In genomic region chr1:134105764-134106430, GRCm38 (mm10) we compare ENCODE assay signal across 17 mouse cellular contexts. TPM values are rescaled to one million over a fixed set of nuclear protein-coding genes. Genes with fewer than 3 reads are reported as not detected.
DNase-seq lines count a peak whose midpoint lies in the region; ATAC-seq and TF ChIP-seq lines count a peak whose summit lies in the region.
"Had no signal": no experiment of that assay in that cellular context is flagged by ENCODE, and none has a peak within 500 bp of the region (broad histone marks: within the 10 kb centered on the region; RNA-seq: fewer than 3 reads in every experiment).

No protein-coding gene starts in this region.

- no peak for TF ChIP-seq CTCF in liver, postnatal 0 days (IDR thresholded peaks at IDR 0.05; ENCODE audit: low read depth)

- H3K27ac ChIP-seq in hindbrain, embryonic 10.5 days: peak overlapping the region; percentile 50; the same call in 1 of the 2 replicates
- no peak overlapping the region for H3K27ac ChIP-seq in hindbrain, embryonic 11.5 days (ENCODE audit: low read depth, low read length)
- H3K27ac ChIP-seq in midbrain, embryonic 10.5 days (replicated peaks): peak overlapping the region; percentile 46
- no peak overlapping the region for H3K27ac ChIP-seq in midbrain, embryonic 14.5 days (replicated peaks; ENCODE audit: low read depth, low read length)
- no peak overlapping the region for H3K27ac ChIP-seq in liver, postnatal 0 days (ENCODE audit: low read depth)
- H3K27ac ChIP-seq in stomach, embryonic 16.5 days (ENCODE audit: low read length): peak overlapping the region; percentile 80
- H3K27ac ChIP-seq: embryonic facial prominence, embryonic 13.5 days; forebrain, embryonic 12.5 days; hindbrain, embryonic 15.5 days had no signal

- DNase-seq in hindbrain, embryonic 10.5 days (ENCODE audit: low spot score): no peak
- no peak for DNase-seq in hindbrain, embryonic 11.5 days (ENCODE audit: low spot score)
- DNase-seq in midbrain, embryonic 10.5 days (ENCODE audit: low spot score): no peak
- no peak for DNase-seq in midbrain, embryonic 14.5 days
- no peak for DNase-seq in liver, postnatal 0 days
- DNase-seq in heart, postnatal 14 days: no peak
- no peak for DNase-seq in testis, postnatal 10 days (ENCODE audit: low spot score)

- 53% methylated on average over 3 of the region's 3 CpGs for WGBS in hindbrain, embryonic 10.5 days
- 54% methylated on average over 3 of the region's 3 CpGs for WGBS in hindbrain, embryonic 11.5 days
- WGBS in midbrain, embryonic 10.5 days: 62% methylated on average over 3 of the region's 3 CpGs
- WGBS in midbrain, embryonic 14.5 days: 62% methylated on average over 3 of the region's 3 CpGs
- 42% methylated on average over 3 of the region's 3 CpGs for WGBS in liver, postnatal 0 days (ENCODE audit: insufficient replicate concordance)
- 44% methylated on average over 3 of the region's 3 CpGs for WGBS in stomach, embryonic 16.5 days

- peaks cover 11% of the 10 kb centered on the region for H3K4me1 ChIP-seq in hindbrain, embryonic 10.5 days (replicated peaks)
- H3K4me1 ChIP-seq in hindbrain, embryonic 11.5 days (replicated peaks; ENCODE audit: control insufficient read depth, insufficient read depth, low read length): no peaks in the 10 kb centered on the region
- H3K4me1 ChIP-seq in midbrain, embryonic 10.5 days: peaks cover 18% of the 10 kb centered on the region; the same call in 1 of the 2 replicates
- H3K4me1 ChIP-seq in midbrain, embryonic 14.5 days (ENCODE audit: control insufficient read depth, insufficient read depth, low read length): no peaks in the 10 kb centered on the region
- H3K4me1 ChIP-seq in liver, postnatal 0 days (ENCODE audit: insufficient read depth): peaks cover 11% of the 10 kb centered on the region
- peaks cover 10% of the 10 kb centered on the region for H3K4me1 ChIP-seq in stomach, embryonic 16.5 days (ENCODE audit: control insufficient read depth, insufficient read depth, low read length)
- H3K4me1 ChIP-seq: hindbrain, embryonic 15.5 days had no signal

- no peak for TF ChIP-seq EP300 in liver, postnatal 0 days (IDR thresholded peaks at IDR 0.05; ENCODE audit: low read depth)

- H3K9me3 ChIP-seq in hindbrain, embryonic 10.5 days: no peaks in the 10 kb centered on the region
- H3K9me3 ChIP-seq in hindbrain, embryonic 11.5 days (ENCODE audit: control insufficient read depth, low read length): no peaks in the 10 kb centered on the region
- H3K9me3 ChIP-seq in midbrain, embryonic 10.5 days (replicated peaks): no peaks in the 10 kb centered on the region
- no peaks in the 10 kb centered on the region for H3K9me3 ChIP-seq in midbrain, embryonic 14.5 days (ENCODE audit: control insufficient read depth, low read length)
- H3K9me3 ChIP-seq in liver, postnatal 0 days (ENCODE audit: low read length): no peaks in the 10 kb centered on the region
- no peaks in the 10 kb centered on the region for H3K9me3 ChIP-seq in stomach, embryonic 16.5 days (replicated peaks; ENCODE audit: control insufficient read depth, low read length)
- H3K9me3 ChIP-seq: embryonic facial prominence, embryonic 13.5 days; forebrain, embryonic 12.5 days; hindbrain, embryonic 15.5 days had no signal

- ATAC-seq in hindbrain, embryonic 11.5 days (ENCODE audit: low FRiP score): no peak
- no peak for ATAC-seq in midbrain, embryonic 14.5 days (ENCODE audit: low FRiP score, low TSS enrichment)
- no peak for ATAC-seq in liver, postnatal 0 days
- no peak for ATAC-seq in stomach, embryonic 16.5 days (ENCODE audit: insufficient read depth, low FRiP score)
- ATAC-seq: midbrain, embryonic 16.5 days had no signal

- intact Hi-C loops in heart, postnatal 14 days (cut with DNase I): loop anchor here (2.0 to 5.0 kb wide), 3 partner anchors 141 to 369 kb away; no protein-coding TSS in a partner anchor

- 0 out of 2 replicates have a peak, but pooled peaks cover 4% of the 10 kb centered on the region for H3K27me3 ChIP-seq in hindbrain, embryonic 10.5 days (ENCODE audit: insufficient read depth, poor library complexity, severe bottlenecking)
- H3K27me3 ChIP-seq in hindbrain, embryonic 11.5 days (ENCODE audit: control insufficient read depth, insufficient read depth, low read length): no peaks in the 10 kb centered on the region
- no peaks in the 10 kb centered on the region for H3K27me3 ChIP-seq in midbrain, embryonic 10.5 days (ENCODE audit: low read depth, poor library complexity, severe bottlenecking)
- no peaks in the 10 kb centered on the region for H3K27me3 ChIP-seq in midbrain, embryonic 14.5 days (ENCODE audit: control insufficient read depth, insufficient read depth, low read length)
- no peaks in the 10 kb centered on the region for H3K27me3 ChIP-seq in liver, postnatal 0 days (ENCODE audit: insufficient read depth, low read length)
- no peaks in the 10 kb centered on the region for H3K27me3 ChIP-seq in stomach, embryonic 16.5 days (ENCODE audit: control insufficient read depth, insufficient read depth, low read length)
- H3K27me3 ChIP-seq: embryonic facial prominence, embryonic 13.5 days; hindbrain, embryonic 15.5 days had no signal

- H3K4me2 ChIP-seq in hindbrain, embryonic 11.5 days (replicated peaks; ENCODE audit: low read depth, low read length): no peak overlapping the region
- no peak overlapping the region for H3K4me2 ChIP-seq in midbrain, embryonic 14.5 days (ENCODE audit: low read length)
- H3K4me2 ChIP-seq in liver, postnatal 0 days (ENCODE audit: low read depth, low read length): peak overlapping the region; percentile 20
- H3K4me2 ChIP-seq in stomach, embryonic 16.5 days (ENCODE audit: low read depth, low read length): no peak overlapping the region
- H3K4me2 ChIP-seq: embryonic facial prominence, embryonic 13.5 days; forebrain, embryonic 12.5 days; hindbrain, embryonic 15.5 days had no signal

- no peak overlapping the region for H3K9ac ChIP-seq in hindbrain, embryonic 11.5 days (ENCODE audit: low read depth, low read length)
- H3K9ac ChIP-seq in midbrain, embryonic 14.5 days (replicated peaks; ENCODE audit: low read length): no peak overlapping the region
- peak overlapping the region; percentile 17; the same call in 1 of the 2 replicates for H3K9ac ChIP-seq in liver, postnatal 0 days (replicated peaks)
- H3K9ac ChIP-seq in stomach, embryonic 16.5 days (ENCODE audit: low read length): 0 out of 2 replicates have a peak overlapping the region, but pooled peaks have one; percentile 32
- H3K9ac ChIP-seq: embryonic facial prominence, embryonic 13.5 days; forebrain, embryonic 12.5 days; hindbrain, embryonic 15.5 days had no signal

- no peaks in the 10 kb centered on the region for H3K36me3 ChIP-seq in hindbrain, embryonic 10.5 days
- H3K36me3 ChIP-seq in hindbrain, embryonic 11.5 days (ENCODE audit: control insufficient read depth, insufficient read depth, low read length): no peaks in the 10 kb centered on the region
- H3K36me3 ChIP-seq in midbrain, embryonic 10.5 days: no peaks in the 10 kb centered on the region
- no peaks in the 10 kb centered on the region for H3K36me3 ChIP-seq in midbrain, embryonic 14.5 days (ENCODE audit: control insufficient read depth, insufficient read depth, low read length)
- H3K36me3 ChIP-seq in liver, postnatal 0 days (replicated peaks; ENCODE audit: insufficient read depth, low read length): no peaks in the 10 kb centered on the region
- no peaks in the 10 kb centered on the region for H3K36me3 ChIP-seq in stomach, embryonic 16.5 days (ENCODE audit: control insufficient read depth, insufficient read depth, low read length)
- H3K36me3 ChIP-seq: embryonic facial prominence, embryonic 13.5 days; forebrain, embryonic 12.5 days; hindbrain, embryonic 15.5 days had no signal

- no peak overlapping the region for H3K4me3 ChIP-seq in hindbrain, embryonic 10.5 days
- H3K4me3 ChIP-seq in hindbrain, embryonic 11.5 days (ENCODE audit: low read depth, low read length): no peak overlapping the region
- H3K4me3 ChIP-seq in midbrain, embryonic 10.5 days: no peak overlapping the region
- H3K4me3 ChIP-seq in midbrain, embryonic 14.5 days (replicated peaks; ENCODE audit: low read depth, low read length): no peak overlapping the region
- H3K4me3 ChIP-seq in liver, postnatal 0 days (ENCODE audit: low read depth, low read length): no peak overlapping the region
- no peak overlapping the region for H3K4me3 ChIP-seq in stomach, embryonic 16.5 days (replicated peaks; ENCODE audit: low read length)
- H3K4me3 ChIP-seq: embryonic facial prominence, embryonic 13.5 days; forebrain, embryonic 12.5 days; hindbrain, embryonic 15.5 days had no signal

RNA-seq across cellular contexts. Expression of gene Chit1, which starts 5.1 kb away (rescaled TPM):
- polyA plus RNA-seq in hindbrain, embryonic 10.5 days (2016; fragmentation: Nextera tagmentation; extraction: Ambion mirVana): not detected in 2 replicates
- not detected in 2 replicates for polyA plus RNA-seq in hindbrain, embryonic 11.5 days (2014; fragmentation: Nextera tagmentation; extraction: Ambion mirVana)
- not detected in 2 replicates for polyA plus RNA-seq in midbrain, embryonic 10.5 days (2016; fragmentation: Nextera tagmentation; extraction: Ambion mirVana)
- 0.26 TPM in 1 of 2 replicates, not detected in the other for polyA plus RNA-seq in midbrain, embryonic 14.5 days (2014; fragmentation: Nextera tagmentation; extraction: Ambion mirVana)
- polyA plus RNA-seq in liver, postnatal 0 days (2015; fragmentation: Nextera tagmentation; extraction: Ambion mirVana): 0.26 TPM in 2 replicates
- polyA plus RNA-seq in stomach, embryonic 16.5 days (2015; fragmentation: Nextera tagmentation; extraction: Ambion mirVana): 4.8 and 8.4 TPM in 2 replicates
- total RNA-seq in heart, postnatal 14 days (2021): not detected
- total RNA-seq: gastrocnemius, postnatal 36 days; MEL had no signal
- polyA plus RNA-seq: CD4-positive, CD25-positive, alpha-beta regulatory T cell, adult 4 months; embryonic facial prominence, embryonic 13.5 days; forebrain, embryonic 12.5 days; kidney, adult 2 months; limb, embryonic 11.5 days had no signal

RNA-seq across cellular contexts. Expression of gene Btg2, which starts 27.0 kb away (rescaled TPM):
- polyA plus RNA-seq in hindbrain, embryonic 10.5 days (2016; fragmentation: Nextera tagmentation; extraction: Ambion mirVana): 100.0 and 117 TPM in 2 replicates
- 107 and 108 TPM in 2 replicates for polyA plus RNA-seq in hindbrain, embryonic 11.5 days (2014; fragmentation: Nextera tagmentation; extraction: Ambion mirVana)
- polyA plus RNA-seq in midbrain, embryonic 10.5 days (2016; fragmentation: Nextera tagmentation; extraction: Ambion mirVana): 107 and 161 TPM in 2 replicates
- polyA plus RNA-seq in midbrain, embryonic 14.5 days (2014; fragmentation: Nextera tagmentation; extraction: Ambion mirVana): 34.2 and 61.1 TPM in 2 replicates
- polyA plus RNA-seq in liver, postnatal 0 days (2015; fragmentation: Nextera tagmentation; extraction: Ambion mirVana): 60.1 and 62.6 TPM in 2 replicates
- polyA plus RNA-seq in stomach, embryonic 16.5 days (2015; fragmentation: Nextera tagmentation; extraction: Ambion mirVana): 98.5 and 110 TPM in 2 replicates
- 10 to 100 TPM; 37.3 to 47.7 TPM for total RNA-seq in heart, postnatal 14 days (2021)

Comparison
In these comparisons a context has a peak if more than half of its experiments do, and no peak if none do; other contexts are left out.
1. H3K27ac ChIP-seq: peak in hindbrain, embryonic 10.5 days (single experiment), midbrain, embryonic 10.5 days (single experiment) and stomach, embryonic 16.5 days (single experiment); none in hindbrain, embryonic 11.5 days (single experiment), midbrain, embryonic 14.5 days (single experiment) and liver, postnatal 0 days (single experiment).
2. H3K9ac ChIP-seq: peak in liver, postnatal 0 days (single experiment) and stomach, embryonic 16.5 days (single experiment); none in hindbrain, embryonic 11.5 days (single experiment) and midbrain, embryonic 14.5 days (single experiment).